Mouse (Mus musculus): ENCODE measurements around the gene Kctd8. TPM values are rescaled to one million over a fixed set of nuclear protein-coding genes. Genes with fewer than 3 reads are reported as not detected.
"Not testable (repeated sequence)": the region's sequence is repeated elsewhere in the genome, so short reads cannot be mapped to it uniquely, and the experiment has no call there.

The Kctd8 gene
- 1 to 10 TPM; 6.2 to 7.0 (median 6.7) TPM for total RNA-seq (2022)

GRCm38 (mm10) chr5:69340919-69341801 lies at the start of gene Kctd8:
Kctd8 (minus strand) TSS chr5:69341679.
- peak; percentile 29 to 60 for DNase-seq (ENCODE audit: low spot score in 2 of 2)

GRCm38 (mm10) chr5:69379072-69379471 lies 37.6 kb upstream of the Kctd8 start:
- DNase-seq (ENCODE audit: low spot score in 2 of 2): no peak

- no peak for DNase-seq (ENCODE audit: low spot score in 2 of 2)
These were observed 9.1 kb upstream of the Kctd8 start for GRCm38 (mm10) chr5:69350596-69350995.

GRCm38 (mm10) chr5:69340102-69340918 lies 1.2 kb downstream of the Kctd8 start:
- DNase-seq (ENCODE audit: low spot score in 2 of 2): peak; percentile 33 to 51

- DNase-seq (ENCODE audit: low spot score in 2 of 2): no peak
These were observed 1.9 kb downstream of the Kctd8 start for GRCm38 (mm10) chr5:69339623-69339970.

GRCm38 (mm10) chr5:69338916-69339622 lies 2.4 kb downstream of the Kctd8 start:
- no peak for DNase-seq (ENCODE audit: low spot score in 2 of 2)

GRCm38 (mm10) chr5:69327561-69327960 lies 13.9 kb downstream of the Kctd8 start:
- DNase-seq (ENCODE audit: low spot score in 2 of 2): no peak

- DNase-seq (ENCODE audit: low spot score in 2 of 2): no peak
These were observed 16.8 kb downstream of the Kctd8 start for GRCm38 (mm10) chr5:69324566-69325230.

GRCm38 (mm10) chr5:69312611-69313010 lies 28.9 kb downstream of the Kctd8 start:
- DNase-seq (ENCODE audit: low spot score in 2 of 2): no peak

- DNase-seq (ENCODE audit: low spot score in 2 of 2): no peak
These were observed 39.8 kb downstream of the Kctd8 start for GRCm38 (mm10) chr5:69301665-69302064.

GRCm38 (mm10) chr5:69292353-69292752 lies 49.1 kb downstream of the Kctd8 start:
- DNase-seq (ENCODE audit: low spot score in 2 of 2): no peak

- DNase-seq (ENCODE audit: low spot score in 2 of 2): peak in 1 of 2 experiments; percentile 2
These were observed 57.1 kb downstream of the Kctd8 start for GRCm38 (mm10) chr5:69284359-69284758.

GRCm38 (mm10) chr5:69252366-69252765 lies 89.1 kb downstream of the Kctd8 start:
- no peak for DNase-seq (ENCODE audit: low spot score in 2 of 2)

GRCm38 (mm10) chr5:69241931-69242330 lies 99.5 kb downstream of the Kctd8 start:
- no peak for DNase-seq (ENCODE audit: low spot score in 2 of 2)

GRCm38 (mm10) chr5:69233560-69233959 lies 107.9 kb downstream of the Kctd8 start:
- no peak for DNase-seq (ENCODE audit: low spot score in 2 of 2)

- DNase-seq (ENCODE audit: low spot score in 2 of 2): not testable (repeated sequence)
These were observed 109.8 kb downstream of the Kctd8 start for GRCm38 (mm10) chr5:69231649-69232048.

- DNase-seq (ENCODE audit: low spot score in 2 of 2): no peak
These were observed 114.3 kb downstream of the Kctd8 start for GRCm38 (mm10) chr5:69227147-69227546.

GRCm38 (mm10) chr5:69222608-69223007 lies 118.9 kb downstream of the Kctd8 start:
- no peak for DNase-seq (ENCODE audit: low spot score in 2 of 2)

GRCm38 (mm10) chr5:69215216-69215615 lies 126.3 kb downstream of the Kctd8 start:
- DNase-seq (ENCODE audit: low spot score in 2 of 2): no peak

GRCm38 (mm10) chr5:69209401-69209800 lies 132.1 kb downstream of the Kctd8 start:
- DNase-seq (ENCODE audit: low spot score in 2 of 2): no peak

GRCm38 (mm10) chr5:69207713-69208112 lies 133.8 kb downstream of the Kctd8 start:
- DNase-seq (ENCODE audit: low spot score in 2 of 2): no peak
